Comparison of ENCODE assay signal across 22 mouse cellular contexts in the genomic region with DNA sequence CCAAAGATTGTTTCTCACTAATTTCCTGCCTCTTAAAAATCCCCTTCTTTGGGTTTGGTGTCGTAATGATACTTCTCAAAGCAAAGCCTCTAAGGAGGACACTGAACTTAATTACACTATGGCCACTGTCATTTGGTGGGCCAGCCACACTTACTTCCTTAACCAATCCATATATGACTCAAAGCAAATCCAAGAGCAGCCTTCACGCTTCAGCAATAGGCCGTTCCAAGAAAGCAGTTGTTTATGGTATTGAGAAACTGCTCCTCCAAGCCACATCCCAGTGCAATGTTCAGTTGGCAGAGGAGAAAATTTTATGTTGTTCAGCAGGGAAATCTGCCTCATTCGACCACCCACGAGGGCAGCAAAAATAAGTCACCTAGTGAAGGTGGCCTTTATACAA. TPM values are rescaled to one million over a fixed set of nuclear protein-coding genes. Genes with fewer than 3 reads are reported as not detected.
DNase-seq lines count a peak whose midpoint lies in the region; ATAC-seq and TF ChIP-seq lines count a peak whose summit lies in the region.
"Had no signal": no experiment of that assay in that cellular context is flagged by ENCODE, and none has a peak within 500 bp of the region (broad histone marks: within the 10 kb centered on the region; RNA-seq: fewer than 3 reads in every experiment).

No protein-coding gene starts in this region.

- no peak overlapping the region for H3K4me2 ChIP-seq in limb, embryonic 11.5 days (ENCODE audit: low read depth, severe bottlenecking)
- no peak overlapping the region for H3K4me2 ChIP-seq in lung, embryonic 15.5 days
- no peak overlapping the region for H3K4me2 ChIP-seq in lung, postnatal 0 days (replicated peaks; ENCODE audit: low read depth, low read length)
- H3K4me2 ChIP-seq: embryonic facial prominence, embryonic 13.5 days; embryonic facial prominence, embryonic 15.5 days; forebrain, embryonic 12.5 days had no signal

- WGBS in limb, embryonic 11.5 days = 84% methylated on average over 5 of the region's 5 CpGs
- 83% methylated on average over 5 of the region's 5 CpGs for WGBS in limb, embryonic 10.5 days
- WGBS in lung, embryonic 15.5 days = 61% methylated on average over 5 of the region's 5 CpGs
- WGBS in lung, postnatal 0 days = 59% methylated on average over 5 of the region's 5 CpGs

- no peak for ATAC-seq in limb, embryonic 11.5 days (ENCODE audit: insufficient number of reproducible peaks, low FRiP score, low TSS enrichment, low read depth)
- peak; percentile 19; the same call in 1 of the 2 replicates for ATAC-seq in lung, embryonic 15.5 days (ENCODE audit: borderline replicate concordance, extremely low read depth, low FRiP score, low TSS enrichment)
- ATAC-seq in lung, postnatal 0 days = peak; percentile 73
- ATAC-seq: forebrain, embryonic 14.5 days had no signal

- no peaks in the 10 kb centered on the region for H3K9me3 ChIP-seq in limb, embryonic 11.5 days (ENCODE audit: control insufficient read depth, low read length)
- no peaks in the 10 kb centered on the region for H3K9me3 ChIP-seq in limb, embryonic 10.5 days (replicated peaks)
- H3K9me3 ChIP-seq in lung, embryonic 15.5 days = no peaks in the 10 kb centered on the region
- no peaks in the 10 kb centered on the region for H3K9me3 ChIP-seq in lung, postnatal 0 days (ENCODE audit: low read length)
- H3K9me3 ChIP-seq: embryonic facial prominence, embryonic 13.5 days; embryonic facial prominence, embryonic 15.5 days; forebrain, embryonic 10.5 days; forebrain, embryonic 12.5 days had no signal

- no peak for TF ChIP-seq CTCF in lung, postnatal 0 days (IDR thresholded peaks at IDR 0.05)

- DNase-seq in limb, embryonic 11.5 days (ENCODE audit: low spot score) = peak; percentile 12
- no peak for DNase-seq in limb, embryonic 10.5 days (ENCODE audit: low spot score)
- DNase-seq in lung, postnatal 25 days (ENCODE audit: low spot score) = no peak
- peak; percentile 75 for DNase-seq in lung, postnatal 0 days (ENCODE audit: low spot score)
- DNase-seq in lung, postnatal 14 days = no peak
- DNase-seq: adrenal gland, adult 2 months; adrenal gland, postnatal 10 days; adrenal gland, postnatal 25 days; cerebellum, adult 11 months; cerebellum, adult 18-20 months; cerebellum, adult 8-10 months; cerebellum, adult 9-11 months; cerebellum, postnatal 14 days; cerebellum, postnatal 36 days; embryo, embryonic 11 days had no signal

- no peak for TF ChIP-seq EP300 in lung, postnatal 0 days (IDR thresholded peaks at IDR 0.05)

- H3K4me3 ChIP-seq in limb, embryonic 11.5 days (ENCODE audit: low read depth, low read length) = no peak overlapping the region
- no peak overlapping the region for H3K4me3 ChIP-seq in limb, embryonic 10.5 days
- no peak overlapping the region for H3K4me3 ChIP-seq in lung, embryonic 15.5 days
- H3K4me3 ChIP-seq in lung, postnatal 0 days (ENCODE audit: low read depth, low read length) = no peak overlapping the region
- H3K4me3 ChIP-seq: embryonic facial prominence, embryonic 13.5 days; embryonic facial prominence, embryonic 15.5 days; erythroblast, embryonic 14.5 days; forebrain, embryonic 10.5 days; forebrain, embryonic 12.5 days had no signal

- H3K36me3 ChIP-seq in limb, embryonic 11.5 days (ENCODE audit: control insufficient read depth, insufficient read depth, low read length) = no peaks in the 10 kb centered on the region
- H3K36me3 ChIP-seq in limb, embryonic 10.5 days = no peaks in the 10 kb centered on the region
- H3K36me3 ChIP-seq in lung, embryonic 15.5 days = no peaks in the 10 kb centered on the region
- H3K36me3 ChIP-seq in lung, postnatal 0 days (ENCODE audit: insufficient read depth, low read length) = no peaks in the 10 kb centered on the region
- H3K36me3 ChIP-seq: embryonic facial prominence, embryonic 13.5 days; embryonic facial prominence, embryonic 15.5 days; forebrain, embryonic 10.5 days; forebrain, embryonic 12.5 days had no signal

- no peaks in the 10 kb centered on the region for H3K4me1 ChIP-seq in limb, embryonic 11.5 days (ENCODE audit: control insufficient read depth, insufficient read depth, low read length)
- peaks cover 4% of the 10 kb centered on the region; the same call in 1 of the 2 replicates for H3K4me1 ChIP-seq in limb, embryonic 10.5 days
- H3K4me1 ChIP-seq in lung, embryonic 15.5 days = no peaks in the 10 kb centered on the region
- no peaks in the 10 kb centered on the region for H3K4me1 ChIP-seq in lung, postnatal 0 days (ENCODE audit: insufficient read depth, low read depth, low read length)
- H3K4me1 ChIP-seq: embryonic facial prominence, embryonic 13.5 days; embryonic facial prominence, embryonic 15.5 days; forebrain, embryonic 10.5 days; forebrain, embryonic 12.5 days had no signal

- no peak overlapping the region for H3K27ac ChIP-seq in limb, embryonic 11.5 days (replicated peaks; ENCODE audit: low read depth, low read length)
- no peak overlapping the region for H3K27ac ChIP-seq in limb, embryonic 10.5 days
- peak overlapping the region; percentile 29; the same call in 1 of the 2 replicates for H3K27ac ChIP-seq in lung, embryonic 15.5 days
- H3K27ac ChIP-seq in lung, postnatal 0 days (ENCODE audit: low read length) = no peak overlapping the region
- H3K27ac ChIP-seq: embryonic facial prominence, embryonic 13.5 days; embryonic facial prominence, embryonic 15.5 days; forebrain, embryonic 10.5 days; forebrain, embryonic 12.5 days had no signal

- no peak overlapping the region for H3K9ac ChIP-seq in limb, embryonic 11.5 days (ENCODE audit: low read length)
- H3K9ac ChIP-seq in lung, embryonic 15.5 days = no peak overlapping the region
- no peak overlapping the region for H3K9ac ChIP-seq in lung, postnatal 0 days (replicated peaks; ENCODE audit: low read depth)
- H3K9ac ChIP-seq: embryonic facial prominence, embryonic 13.5 days; embryonic facial prominence, embryonic 15.5 days; forebrain, embryonic 12.5 days had no signal

- H3K27me3 ChIP-seq in limb, embryonic 11.5 days (ENCODE audit: control insufficient read depth, insufficient read depth, low read length) = no peaks in the 10 kb centered on the region
- H3K27me3 ChIP-seq in limb, embryonic 10.5 days (ENCODE audit: low read depth, poor library complexity, severe bottlenecking) = no peaks in the 10 kb centered on the region
- H3K27me3 ChIP-seq in lung, embryonic 15.5 days = no peaks in the 10 kb centered on the region
- H3K27me3 ChIP-seq in lung, postnatal 0 days (replicated peaks; ENCODE audit: insufficient read depth, low read length) = no peaks in the 10 kb centered on the region
- H3K27me3 ChIP-seq: embryonic facial prominence, embryonic 13.5 days; embryonic facial prominence, embryonic 15.5 days; forebrain, embryonic 12.5 days had no signal

RNA-seq across cellular contexts. Expression of gene Hhip, which starts 37.3 kb away (rescaled TPM):
- polyA plus RNA-seq in limb, embryonic 11.5 days (2014; fragmentation: Nextera tagmentation; extraction: Ambion mirVana) = 1.8 and 2.9 TPM in 2 replicates
- 1.6 and 1.7 TPM in 2 replicates for polyA plus RNA-seq in limb, embryonic 10.5 days (2016; fragmentation: Nextera tagmentation; extraction: Ambion mirVana)
- polyA plus RNA-seq in lung, embryonic 15.5 days (2015; fragmentation: Nextera tagmentation; extraction: Ambion mirVana) = 59.5 and 60.5 TPM in 2 replicates
- 46.8 and 48.8 TPM in 2 replicates for polyA plus RNA-seq in lung, postnatal 0 days (2015; fragmentation: Nextera tagmentation; extraction: Ambion mirVana)
- polyA plus RNA-seq: erythroblast, embryonic 14.5 days had no signal

Comparison
In these comparisons a context has a peak if more than half of its experiments do, and no peak if none do; other contexts are left out.
1. DNase-seq: peak in limb, embryonic 11.5 days (single experiment) and lung, postnatal 0 days (single experiment); none in limb, embryonic 10.5 days (single experiment), lung, postnatal 25 days (single experiment) and lung, postnatal 14 days (single experiment).
2. RNA of gene Hhip, which starts 37.3 kb away (polyA plus RNA-seq): 59.5 to 60.5 TPM in lung, embryonic 15.5 days and 46.8 to 48.8 TPM in lung, postnatal 0 days; 1.8 to 2.9 TPM in limb, embryonic 11.5 days and 1.6 to 1.7 TPM in limb, embryonic 10.5 days; every median in the first group is over 10 times any median in the second.